Mouse (Mus musculus): Measurements from ENCODE around the gene Pold4. TPM values are rescaled to one million over a fixed set of nuclear protein-coding genes. Genes with fewer than 3 reads are reported as not detected.

Pold4 gene
- total and polyA plus RNA-seq, 3 experiments: 36.8 to 76.4 (median 53.4) TPM

DNA sequence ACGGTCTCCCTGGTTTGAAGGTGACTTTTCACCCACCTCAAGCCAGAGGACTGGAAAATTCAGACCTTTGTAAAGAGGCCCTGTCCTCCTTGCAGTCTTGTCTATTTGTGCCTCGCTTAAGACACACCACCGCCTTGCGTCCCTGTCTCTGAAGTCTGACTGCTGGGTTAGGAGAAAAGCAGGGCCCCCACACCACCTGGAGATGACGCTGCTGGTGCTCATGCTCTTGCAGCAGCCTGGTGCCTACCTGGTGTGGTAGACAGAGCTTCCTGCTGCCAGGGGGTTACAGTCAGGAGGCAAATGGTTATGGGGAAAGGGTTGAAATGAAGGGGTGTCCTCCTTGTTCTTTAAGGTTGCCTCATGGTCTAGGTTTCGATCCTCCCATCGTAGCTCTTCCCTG, 22.5 kb downstream of the Pold4 start:
- Histone ChIP-seq H3K79me2 (replicated peaks; ENCODE audit: control insufficient read depth, extremely low read depth, insufficient read depth, poor library complexity, severe bottlenecking) (no peaks in the 10 kb centered on the region), H3K4me1 (ENCODE audit: control insufficient read depth in 1 of 2, insufficient read depth in 2 of 2) (peaks cover 0 to 8% of the 10 kb centered on the region in 2 experiments; a peak in 3 of 4 replicates), H3K27ac (ENCODE audit: insufficient read depth, low read depth) (no peak overlapping the region), H3K36me3 (replicated peaks in 1 of 2; ENCODE audit: control insufficient read depth in 1 of 2, insufficient read depth in 1 of 2, low read length in 1 of 2) (no peaks in the 10 kb centered on the region), H3K9ac (ENCODE audit: insufficient read depth, low read depth) (no peak overlapping the region), H3K9me3 (replicated peaks; ENCODE audit: low read length) (peaks cover 2% of the 10 kb centered on the region), H3K27me3 (replicated peaks) (peaks cover 2% of the 10 kb centered on the region), H3K4me2 (ENCODE audit: insufficient read depth, low read depth, poor library complexity, severe bottlenecking) (no peak overlapping the region), H3K4me3 (replicated peaks in 1 of 3; ENCODE audit: low read depth in 2 of 3, low read length in 2 of 3, poor library complexity in 1 of 3) (no peak overlapping the region)
- dilution Hi-C loops (cut with MboI; ENCODE audit: extremely low pct_ligation_motif_present, extremely low pct_unique_long_range_greater_than_20kb, low sequenced_read_pairs) (no loop called here), in situ Hi-C loops (cut with MboI; ENCODE audit: low pct_ligation_motif_present, low pct_unique_long_range_greater_than_20kb, low sequenced_read_pairs) (loop anchor here (10.0 kb wide), 1 partner anchor 171 kb away; no protein-coding TSS in a partner anchor)
- DNase-seq (ENCODE audit: extremely low read depth): no peak
- TF ChIP-seq CTCF (conservative IDR thresholded peaks at IDR 0.05 in 1 of 2, IDR thresholded peaks at IDR 0.05 in 1 of 2; ENCODE audit: low read depth in 2 of 2, low read length in 2 of 2): no peak
- no peak for TF ChIP-seq MAX (IDR thresholded peaks at IDR 0.05; ENCODE audit: low read length)
- TF ChIP-seq PAX5 (IDR thresholded peaks at IDR 0.05; ENCODE audit: low read length): no peak
- no peak for TF ChIP-seq GABPA (IDR thresholded peaks at IDR 0.05; ENCODE audit: insufficient replicate concordance, low read depth, low read length)
- no peak for TF ChIP-seq TCF12 (IDR thresholded peaks at IDR 0.05; ENCODE audit: low read depth, low read length)
- no peak for TF ChIP-seq MXI1 (IDR thresholded peaks at IDR 0.05; ENCODE audit: low read depth, low read length)
- TF ChIP-seq USF2 (conservative IDR thresholded peaks at IDR 0.05; ENCODE audit: low read depth, low read length): no peak
- TF ChIP-seq MYC (IDR thresholded peaks at IDR 0.05; ENCODE audit: low read depth, low read length): no peak

DNA sequence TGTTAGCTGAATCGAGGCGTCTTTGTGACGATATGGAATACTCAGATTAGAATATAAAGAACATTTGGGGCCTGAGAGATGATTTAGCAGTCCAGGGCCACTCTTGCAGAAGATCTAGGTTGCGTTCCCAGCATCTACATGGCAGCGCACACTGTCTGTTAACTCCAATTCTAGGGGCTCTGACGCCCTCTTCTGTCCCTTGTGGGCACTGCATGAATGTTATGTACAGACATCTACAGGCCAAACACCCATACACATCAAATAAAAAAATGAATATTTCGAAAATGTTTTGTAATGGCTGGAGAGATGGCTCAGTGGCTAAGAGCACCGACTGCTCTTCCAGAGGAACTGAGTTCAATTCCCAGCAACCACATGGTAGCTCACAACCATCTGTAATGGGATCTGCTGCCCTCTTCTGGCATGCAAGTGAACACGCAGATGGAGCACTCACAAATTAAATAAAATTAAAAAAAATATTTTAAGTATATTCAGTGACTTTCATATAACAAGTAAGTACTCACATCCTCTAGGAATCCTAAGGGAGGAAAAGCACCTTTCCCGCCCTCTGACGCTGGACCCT, 24.0 kb downstream of the Pold4 start:
- in situ Hi-C loops (cut with MboI; ENCODE audit: low pct_ligation_motif_present, low pct_unique_long_range_greater_than_20kb, low sequenced_read_pairs): loop anchor here (5.0 to 10.0 kb wide), 2 partner anchors 52 to 169 kb away; partner anchors contain the start of gene Grk2
- dilution Hi-C loops (cut with MboI; ENCODE audit: extremely low pct_ligation_motif_present, extremely low pct_unique_long_range_greater_than_20kb, low sequenced_read_pairs): no loop called here
- Histone ChIP-seq H3K9ac (ENCODE audit: insufficient read depth, low read depth) (no peak overlapping the region), H3K9me3 (replicated peaks; ENCODE audit: low read length) (peaks cover 2% of the 10 kb centered on the region), H3K4me2 (ENCODE audit: insufficient read depth, low read depth, poor library complexity, severe bottlenecking) (no peak overlapping the region), H3K79me2 (replicated peaks; ENCODE audit: control insufficient read depth, extremely low read depth, insufficient read depth, poor library complexity, severe bottlenecking) (no peaks in the 10 kb centered on the region), H3K27me3 (replicated peaks) (peaks cover 2% of the 10 kb centered on the region), H3K36me3 (replicated peaks in 1 of 2; ENCODE audit: control insufficient read depth in 1 of 2, insufficient read depth in 1 of 2, low read length in 1 of 2) (no peaks in the 10 kb centered on the region), H3K4me3 (replicated peaks in 1 of 3; ENCODE audit: low read depth in 2 of 3, low read length in 2 of 3, poor library complexity in 1 of 3) (no peak overlapping the region), H3K27ac (ENCODE audit: insufficient read depth, low read depth) (no peak overlapping the region), H3K4me1 (ENCODE audit: control insufficient read depth in 1 of 2, insufficient read depth in 2 of 2) (peaks cover 4 to 22% of the 10 kb centered on the region in 2 experiments)
- no peak for DNase-seq (ENCODE audit: extremely low read depth)
- no peak for TF ChIP-seq RCOR1 (conservative IDR thresholded peaks at IDR 0.05; ENCODE audit: low read depth, low read length)
- TF ChIP-seq MAZ (IDR thresholded peaks at IDR 0.05; ENCODE audit: low read depth, low read length): no peak
- no peak for TF ChIP-seq ZC3H11A (IDR thresholded peaks at IDR 0.05; ENCODE audit: low read depth, low read length)
- no peak for TF ChIP-seq USF1 (IDR thresholded peaks at IDR 0.05; ENCODE audit: low read depth, low read length)
- no peak for TF ChIP-seq ELF1 (IDR thresholded peaks at IDR 0.05; ENCODE audit: low read depth, low read length)
- TF ChIP-seq NRF1 (IDR thresholded peaks at IDR 0.05; ENCODE audit: low read depth, low read length): no peak
- no peak for TF ChIP-seq HCFC1 (IDR thresholded peaks at IDR 0.05; ENCODE audit: low read depth, low read length)
- TF ChIP-seq USF2 (conservative IDR thresholded peaks at IDR 0.05; ENCODE audit: low read depth, low read length): no peak
- no peak for TF ChIP-seq GABPA (IDR thresholded peaks at IDR 0.05; ENCODE audit: insufficient replicate concordance, low read depth, low read length)
- TF ChIP-seq UBTF (IDR thresholded peaks at IDR 0.05; ENCODE audit: low read depth, low read length): no peak
- no peak for TF ChIP-seq MEF2A (IDR thresholded peaks at IDR 0.05; ENCODE audit: borderline replicate concordance, low read depth, low read length)
- TF ChIP-seq JUND (conservative IDR thresholded peaks at IDR 0.05; ENCODE audit: low read depth, low read length): no peak
- TF ChIP-seq CTCF (conservative IDR thresholded peaks at IDR 0.05 in 1 of 2, IDR thresholded peaks at IDR 0.05 in 1 of 2; ENCODE audit: low read depth in 2 of 2, low read length in 2 of 2): peak; percentile 15 to 48; a peak in 2 of 4 replicates
- TF ChIP-seq SIN3A (IDR thresholded peaks at IDR 0.05; ENCODE audit: low read length): no peak
- no peak for TF ChIP-seq CHD1 (IDR thresholded peaks at IDR 0.05; ENCODE audit: low read depth, low read length)
- TF ChIP-seq ZMIZ1 (IDR thresholded peaks at IDR 0.05; ENCODE audit: low read depth, low read length): no peak
- no peak for TF ChIP-seq TBP (conservative IDR thresholded peaks at IDR 0.05; ENCODE audit: low read depth, low read length)
- no peak for TF ChIP-seq EP300 (IDR thresholded peaks at IDR 0.05; ENCODE audit: low read length)
- TF ChIP-seq CHD2 (IDR thresholded peaks at IDR 0.05; ENCODE audit: low read length): no peak
- TF ChIP-seq MAFK (IDR thresholded peaks at IDR 0.05; ENCODE audit: insufficient replicate concordance, low read length): no peak
- TF ChIP-seq E2F4 (IDR thresholded peaks at IDR 0.05; ENCODE audit: insufficient replicate concordance, low read depth, low read length): no peak
- TF ChIP-seq ZNF384 (IDR thresholded peaks at IDR 0.05; ENCODE audit: low read depth, low read length): no peak
- peak; percentile 6; the same call in 1 of the 2 replicates for TF ChIP-seq RAD21 (IDR thresholded peaks at IDR 0.05; ENCODE audit: low read depth, low read length)
- no peak for TF ChIP-seq NELFE (IDR thresholded peaks at IDR 0.05; ENCODE audit: low read depth, low read length)
- TF ChIP-seq PAX5 (IDR thresholded peaks at IDR 0.05; ENCODE audit: low read length): no peak
- TF ChIP-seq SMC3 (IDR thresholded peaks at IDR 0.05; ENCODE audit: low read depth, low read length): peak; percentile 20; the same call in 1 of the 2 replicates
- no peak for TF ChIP-seq ZKSCAN1 (IDR thresholded peaks at IDR 0.05; ENCODE audit: borderline replicate concordance, low read depth, low read length)

All from CH12.LX (cell line).